11 mouse cellular contexts compared by ENCODE assay signal in genomic region chr11:75865859-75866258, GRCm38 (mm10).
DNase-seq lines count a peak whose midpoint lies in the region; ATAC-seq lines count a peak whose summit lies in the region.
"Had no signal": no experiment of that assay in that cellular context is flagged by ENCODE, and none has a peak within 500 bp of the region (broad histone marks: within the 10 kb centered on the region; RNA-seq: fewer than 3 reads in every experiment).

No protein-coding gene starts in this region.

- peak overlapping the region; percentile 1; the same call in 1 of the 2 replicates for H3K27ac ChIP-seq in heart, embryonic 11.5 days (ENCODE audit: low read depth, low read length)
- no peak overlapping the region for H3K27ac ChIP-seq in limb, embryonic 11.5 days (replicated peaks; ENCODE audit: low read depth, low read length)
- no peak overlapping the region for H3K27ac ChIP-seq in limb, embryonic 10.5 days
- H3K27ac ChIP-seq in midbrain, embryonic 15.5 days: peak overlapping the region; percentile 38; the same call in 1 of the 2 replicates

- H3K4me2 ChIP-seq in heart, embryonic 11.5 days: no peak overlapping the region
- H3K4me2 ChIP-seq in limb, embryonic 11.5 days (ENCODE audit: low read depth, severe bottlenecking): no peak overlapping the region
- H3K4me2 ChIP-seq in midbrain, embryonic 15.5 days: no peak overlapping the region
- H3K4me2 ChIP-seq: limb, embryonic 12.5 days had no signal

- H3K4me1 ChIP-seq in heart, embryonic 11.5 days (ENCODE audit: control insufficient read depth, insufficient read depth, low read length): peaks cover 22% of the 10 kb centered on the region
- peaks cover 19% of the 10 kb centered on the region for H3K4me1 ChIP-seq in limb, embryonic 11.5 days (ENCODE audit: control insufficient read depth, insufficient read depth, low read length)
- H3K4me1 ChIP-seq in limb, embryonic 10.5 days: peaks cover 47% of the 10 kb centered on the region
- peaks cover 44% of the 10 kb centered on the region for H3K4me1 ChIP-seq in midbrain, embryonic 15.5 days

- H3K9me3 ChIP-seq in heart, embryonic 11.5 days (replicated peaks; ENCODE audit: control insufficient read depth, low read length): no peaks in the 10 kb centered on the region
- no peaks in the 10 kb centered on the region for H3K9me3 ChIP-seq in limb, embryonic 11.5 days (ENCODE audit: control insufficient read depth, low read length)
- no peaks in the 10 kb centered on the region for H3K9me3 ChIP-seq in limb, embryonic 10.5 days (replicated peaks)
- H3K9me3 ChIP-seq in midbrain, embryonic 15.5 days: no peaks in the 10 kb centered on the region
- H3K9me3 ChIP-seq: limb, embryonic 12.5 days had no signal

- no peak for ATAC-seq in heart, embryonic 11.5 days (replicated peaks; ENCODE audit: insufficient number of reproducible peaks, low FRiP score, low TSS enrichment)
- ATAC-seq in limb, embryonic 11.5 days (ENCODE audit: insufficient number of reproducible peaks, low FRiP score, low TSS enrichment, low read depth): no peak
- ATAC-seq in midbrain, embryonic 15.5 days (replicated peaks): no peak
- ATAC-seq: liver, postnatal 0 days had no signal

- no peak for DNase-seq in heart, adult 8-10 months (ENCODE audit: low spot score)
- DNase-seq in limb, embryonic 11.5 days (ENCODE audit: low spot score): peak; percentile 46
- no peak for DNase-seq in limb, embryonic 10.5 days (ENCODE audit: low spot score)
- DNase-seq in forelimb bud, embryonic 11.5 days (ENCODE audit: low read depth, low spot score): peak; percentile 26
- DNase-seq in lung, adult 18-20 months: no peak
- no peak for DNase-seq in Muller cell, postnatal 12 days (ENCODE audit: inconsistent ontology term)
- DNase-seq: cerebellum, adult 9-10 months; liver, postnatal 0 days had no signal

- no peaks in the 10 kb centered on the region for H3K36me3 ChIP-seq in heart, embryonic 11.5 days (ENCODE audit: control insufficient read depth, insufficient read depth, low read length)
- no peaks in the 10 kb centered on the region for H3K36me3 ChIP-seq in limb, embryonic 11.5 days (ENCODE audit: control insufficient read depth, insufficient read depth, low read length)
- no peaks in the 10 kb centered on the region for H3K36me3 ChIP-seq in limb, embryonic 10.5 days
- H3K36me3 ChIP-seq in midbrain, embryonic 15.5 days (replicated peaks): no peaks in the 10 kb centered on the region
- H3K36me3 ChIP-seq: limb, embryonic 12.5 days had no signal

- no peak overlapping the region for H3K4me3 ChIP-seq in heart, embryonic 11.5 days (ENCODE audit: low read depth, low read length)
- H3K4me3 ChIP-seq in limb, embryonic 11.5 days (ENCODE audit: low read depth, low read length): no peak overlapping the region
- no peak overlapping the region for H3K4me3 ChIP-seq in limb, embryonic 10.5 days
- H3K4me3 ChIP-seq in midbrain, embryonic 15.5 days: no peak overlapping the region
- H3K4me3 ChIP-seq: limb, embryonic 12.5 days had no signal

- H3K9ac ChIP-seq in heart, embryonic 11.5 days (ENCODE audit: low read depth, low read length): no peak overlapping the region
- no peak overlapping the region for H3K9ac ChIP-seq in limb, embryonic 11.5 days (ENCODE audit: low read length)
- H3K9ac ChIP-seq in midbrain, embryonic 15.5 days: no peak overlapping the region
- H3K9ac ChIP-seq: liver, postnatal 0 days had no signal

- no peaks in the 10 kb centered on the region for H3K27me3 ChIP-seq in heart, embryonic 11.5 days (ENCODE audit: control insufficient read depth, insufficient read depth, low read length)
- H3K27me3 ChIP-seq in limb, embryonic 11.5 days (ENCODE audit: control insufficient read depth, insufficient read depth, low read length): no peaks in the 10 kb centered on the region
- peaks cover 11% of the 10 kb centered on the region for H3K27me3 ChIP-seq in limb, embryonic 10.5 days (ENCODE audit: low read depth, poor library complexity, severe bottlenecking)
- H3K27me3 ChIP-seq in midbrain, embryonic 15.5 days (replicated peaks): no peaks in the 10 kb centered on the region

- 45% methylated on average over 9 of the region's 9 CpGs for WGBS in heart, embryonic 11.5 days (ENCODE audit: insufficient replicate concordance)
- 30% methylated on average over 9 of the region's 9 CpGs for WGBS in limb, embryonic 11.5 days
- 38% methylated on average over 9 of the region's 9 CpGs for WGBS in limb, embryonic 10.5 days
- WGBS in midbrain, embryonic 15.5 days: 23% methylated on average over 9 of the region's 9 CpGs

Comparison
In these comparisons a context has a peak if more than half of its experiments do, and no peak if none do; other contexts are left out.
1. DNase-seq: peak in limb, embryonic 11.5 days (single experiment) and forelimb bud, embryonic 11.5 days (single experiment); none in heart, adult 8-10 months (single experiment), limb, embryonic 10.5 days (single experiment), lung, adult 18-20 months (0 of 2) and Muller cell, postnatal 12 days (single experiment).
2. H3K27ac ChIP-seq: peak in heart, embryonic 11.5 days (single experiment) and midbrain, embryonic 15.5 days (single experiment); none in limb, embryonic 11.5 days (single experiment) and limb, embryonic 10.5 days (single experiment).